Comparison of ENCODE assay signal across 8 mouse cellular contexts in the genomic region with DNA sequence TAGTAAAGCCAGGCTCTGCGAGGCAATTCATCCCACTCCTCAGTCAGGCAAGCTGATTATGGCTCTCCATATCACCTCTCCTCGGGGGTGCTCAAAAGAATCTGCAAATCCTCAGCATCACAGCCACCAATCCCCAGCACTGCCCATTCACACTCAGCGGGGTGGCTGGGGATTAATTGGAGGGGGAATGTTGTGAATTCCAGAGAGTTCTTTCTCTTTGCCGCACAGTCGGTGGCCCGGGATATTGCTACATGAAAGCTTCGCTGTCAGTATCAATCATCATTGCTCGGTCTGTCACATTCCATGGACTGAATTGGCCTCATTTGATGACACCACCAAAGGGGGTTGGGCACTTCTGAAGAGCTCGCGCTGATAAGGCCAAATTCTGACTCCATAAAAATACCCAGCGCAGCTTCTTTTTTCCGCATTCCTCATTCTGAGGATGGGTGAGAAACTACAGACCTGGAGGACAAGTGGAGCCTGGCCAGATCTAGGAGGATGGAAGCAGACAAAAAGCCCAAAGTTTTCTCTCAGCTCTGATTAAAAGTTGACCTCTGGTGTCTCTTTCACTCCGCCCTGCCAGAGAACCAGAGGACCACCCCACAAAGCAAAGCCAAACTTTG. TPM values are rescaled to one million over a fixed set of nuclear protein-coding genes. Genes with fewer than 3 reads are reported as not detected.
DNase-seq lines count a peak whose midpoint lies in the region; ATAC-seq and TF ChIP-seq lines count a peak whose summit lies in the region.

No protein-coding gene starts in this region.

- no peaks in the 10 kb centered on the region for H3K27me3 ChIP-seq in lung, embryonic 14.5 days (ENCODE audit: insufficient read depth, low read length)
- H3K27me3 ChIP-seq in embryonic facial prominence, embryonic 12.5 days, result no peaks in the 10 kb centered on the region
- H3K27me3 ChIP-seq in intestine, embryonic 15.5 days (replicated peaks), result no peaks in the 10 kb centered on the region
- H3K27me3 ChIP-seq in neural tube, embryonic 15.5 days (replicated peaks), result no peaks in the 10 kb centered on the region

- DNase-seq in lung, embryonic 14.5 days, result peak; percentile 21
- no peak for DNase-seq in lung, adult 18-20 months
- DNase-seq in adrenal gland, postnatal 4 days (ENCODE audit: low spot score in 2 of 2), result no peak
- no peak for DNase-seq in left cerebral cortex, adult 9 months (ENCODE audit: low spot score in 2 of 2)
- no peak for DNase-seq in cerebellum, adult 11-12 months

- ATAC-seq in lung, embryonic 14.5 days (ENCODE audit: insufficient read depth), result peak; percentile 74; the same call in 1 of the 2 replicates
- ATAC-seq in embryonic facial prominence, embryonic 12.5 days (ENCODE audit: insufficient number of reproducible peaks, insufficient read depth, low FRiP score, low TSS enrichment), result peak; percentile 83
- ATAC-seq in intestine, embryonic 15.5 days, result peak; percentile 69
- no peak for ATAC-seq in neural tube, embryonic 15.5 days (ENCODE audit: low FRiP score)

- H3K36me3 ChIP-seq in lung, embryonic 14.5 days (ENCODE audit: insufficient read depth), result no peaks in the 10 kb centered on the region
- H3K36me3 ChIP-seq in embryonic facial prominence, embryonic 12.5 days, result no peaks in the 10 kb centered on the region
- H3K36me3 ChIP-seq in intestine, embryonic 15.5 days, result no peaks in the 10 kb centered on the region
- H3K36me3 ChIP-seq in neural tube, embryonic 15.5 days, result no peaks in the 10 kb centered on the region

- H3K9me3 ChIP-seq in lung, embryonic 14.5 days (ENCODE audit: low read depth, low read length), result no peaks in the 10 kb centered on the region
- H3K9me3 ChIP-seq in embryonic facial prominence, embryonic 12.5 days, result no peaks in the 10 kb centered on the region
- H3K9me3 ChIP-seq in intestine, embryonic 15.5 days, result no peaks in the 10 kb centered on the region
- no peaks in the 10 kb centered on the region for H3K9me3 ChIP-seq in neural tube, embryonic 15.5 days (replicated peaks)

- TF ChIP-seq CTCF in lung, embryonic 14.5 days (IDR thresholded peaks at IDR 0.05; ENCODE audit: low read depth), result no peak

- no peaks in the 10 kb centered on the region for H3K4me1 ChIP-seq in lung, embryonic 14.5 days (ENCODE audit: insufficient read depth)
- H3K4me1 ChIP-seq in embryonic facial prominence, embryonic 12.5 days, result 0 out of 2 replicates have a peak, but pooled peaks cover 3% of the 10 kb centered on the region
- H3K4me1 ChIP-seq in intestine, embryonic 15.5 days (replicated peaks), result no peaks in the 10 kb centered on the region
- no peaks in the 10 kb centered on the region for H3K4me1 ChIP-seq in neural tube, embryonic 15.5 days

- H3K9ac ChIP-seq in lung, embryonic 14.5 days, result no peak overlapping the region
- H3K9ac ChIP-seq in embryonic facial prominence, embryonic 12.5 days, result no peak overlapping the region
- H3K9ac ChIP-seq in intestine, embryonic 15.5 days, result no peak overlapping the region
- H3K9ac ChIP-seq in neural tube, embryonic 15.5 days (replicated peaks), result no peak overlapping the region

- H3K27ac ChIP-seq in lung, embryonic 14.5 days (ENCODE audit: low read depth), result no peak overlapping the region
- no peak overlapping the region for H3K27ac ChIP-seq in embryonic facial prominence, embryonic 12.5 days
- H3K27ac ChIP-seq in intestine, embryonic 15.5 days, result no peak overlapping the region
- H3K27ac ChIP-seq in neural tube, embryonic 15.5 days (replicated peaks), result no peak overlapping the region

- H3K4me3 ChIP-seq in lung, embryonic 14.5 days (ENCODE audit: low read depth, low read length), result no peak overlapping the region
- no peak overlapping the region for H3K4me3 ChIP-seq in embryonic facial prominence, embryonic 12.5 days
- no peak overlapping the region for H3K4me3 ChIP-seq in intestine, embryonic 15.5 days (replicated peaks)
- no peak overlapping the region for H3K4me3 ChIP-seq in neural tube, embryonic 15.5 days (replicated peaks)

- WGBS in lung, embryonic 14.5 days, result 8% methylated on average over 13 of the region's 13 CpGs
- WGBS in embryonic facial prominence, embryonic 12.5 days, result 9% methylated on average over 13 of the region's 13 CpGs
- 6% methylated on average over 13 of the region's 13 CpGs for WGBS in intestine, embryonic 15.5 days
- 7% methylated on average over 13 of the region's 13 CpGs for WGBS in neural tube, embryonic 15.5 days

- H3K4me2 ChIP-seq in lung, embryonic 14.5 days, result peak overlapping the region; percentile 41; the same call in 1 of the 2 replicates
- H3K4me2 ChIP-seq in embryonic facial prominence, embryonic 12.5 days (replicated peaks), result 0 out of 2 replicates have a peak overlapping the region, but pooled peaks have one; percentile 5
- peak overlapping the region; percentile 36; the same call in 1 of the 2 replicates for H3K4me2 ChIP-seq in intestine, embryonic 15.5 days (replicated peaks)
- H3K4me2 ChIP-seq in neural tube, embryonic 15.5 days, result peak overlapping the region; percentile 32

RNA-seq across cellular contexts. Expression of gene Wls, which starts 57.1 kb away (rescaled TPM):
- 153 and 167 TPM in 2 replicates for polyA plus RNA-seq in lung, embryonic 14.5 days (2014; fragmentation: Nextera tagmentation; extraction: Ambion mirVana)
- polyA plus RNA-seq in embryonic facial prominence, embryonic 12.5 days (2016; fragmentation: Nextera tagmentation; extraction: Ambion mirVana), result 148 and 164 TPM in 2 replicates
- 76.3 and 82.2 TPM in 2 replicates for polyA plus RNA-seq in intestine, embryonic 15.5 days (2015; fragmentation: Nextera tagmentation; extraction: Ambion mirVana)
- 62.8 and 79.7 TPM in 2 replicates for polyA plus RNA-seq in neural tube, embryonic 15.5 days (2015; fragmentation: Nextera tagmentation; extraction: Ambion mirVana)
- 10 to 100 TPM; 68.6 to 76.4 TPM for total RNA-seq in adrenal gland, postnatal 4 days (2021)
